Mouse (Mus musculus) C2C12 (cell line): Measurements from ENCODE around the gene Trdn.

Experiments
- CEBPB ChIP-seq: IDR thresholded peaks from one replicate; pipeline ENCODE4 v1.6.1; 2011; ENCODE audit warnings: low read depth, mild to moderate bottlenecking, control low read depth, moderate library complexity
- CTCF ChIP-seq: IDR thresholded peaks from one replicate; pipeline ENCODE4 v1.5.1; 2011; ENCODE audit not compliant: control insufficient read depth, insufficient read depth, insufficient read length
- MAX ChIP-seq: IDR thresholded peaks from one replicate; pipeline ENCODE4 v1.6.1; 2011; ENCODE audit warnings: mild to moderate bottlenecking, control low read depth
- USF1 ChIP-seq: IDR thresholded peaks from one replicate; pipeline ENCODE4 v1.6.1; 2011; ENCODE audit warnings: low read depth, mild to moderate bottlenecking, control low read depth, moderate library complexity

- TF ChIP-seq CTCF: no peak
- TF ChIP-seq CEBPB: no peak
- no peak for TF ChIP-seq USF1
- no peak for TF ChIP-seq MAX
These were observed 224.6 kb downstream of the Trdn start for GRCm38 (mm10) chr10:33304982-33305381.
